Mouse (Mus musculus): ENCODE results near the gene Irak1.

Gene Irak1

DNA sequence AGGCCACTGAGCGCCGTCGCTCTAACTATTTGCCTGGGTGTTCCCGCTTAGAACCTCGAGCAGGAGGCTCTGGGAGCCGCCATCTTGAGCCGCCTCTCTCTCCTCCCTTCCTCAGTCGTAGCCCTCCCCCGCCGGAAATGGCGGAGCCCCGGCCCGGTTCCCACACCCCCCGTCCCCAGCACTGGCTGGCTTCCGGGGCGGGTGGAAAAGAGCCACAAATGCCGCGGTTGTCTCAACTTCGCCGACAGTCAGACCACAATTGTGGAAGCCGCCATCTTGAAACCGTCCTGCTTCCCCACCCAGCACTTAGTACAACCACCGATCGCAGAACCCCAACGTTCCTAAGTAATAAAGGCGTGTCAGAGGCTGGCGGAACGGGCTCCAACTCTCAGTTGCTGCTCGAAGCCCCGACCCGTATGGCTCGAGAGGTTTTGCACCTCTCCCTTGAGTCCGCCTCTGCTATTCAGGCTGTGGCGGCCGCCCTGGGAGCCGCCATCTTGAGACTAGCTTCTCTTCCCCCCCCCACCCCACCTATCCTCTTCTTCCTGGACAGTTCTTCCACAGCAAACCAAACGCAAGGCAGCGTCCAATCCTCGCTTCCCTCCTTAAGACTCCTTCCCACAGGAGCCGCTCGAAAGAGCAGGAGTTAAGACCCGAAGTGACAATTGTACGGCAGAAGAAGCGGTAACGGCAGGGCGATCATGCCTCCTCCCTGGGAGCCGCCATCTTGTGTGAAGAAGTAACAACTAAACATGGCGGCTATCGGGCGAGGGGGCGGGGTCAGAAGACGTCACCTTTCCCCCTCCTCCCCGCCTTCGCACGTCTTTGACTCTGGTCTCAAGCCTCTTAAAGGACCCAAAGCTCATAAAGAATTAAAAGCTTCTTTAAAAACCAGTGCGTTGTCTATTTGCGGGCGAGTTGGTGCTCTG is 57.2 kb downstream of the Irak1 start, which contains the start of gene Hcfc1:
Gene Hcfc1 (minus strand): TSS at position 110 of the 929 bp plus-strand sequence.
- peak; percentile 59 to 83 for DNase-seq (ENCODE audit: low spot score in 2 of 2)

DNA sequence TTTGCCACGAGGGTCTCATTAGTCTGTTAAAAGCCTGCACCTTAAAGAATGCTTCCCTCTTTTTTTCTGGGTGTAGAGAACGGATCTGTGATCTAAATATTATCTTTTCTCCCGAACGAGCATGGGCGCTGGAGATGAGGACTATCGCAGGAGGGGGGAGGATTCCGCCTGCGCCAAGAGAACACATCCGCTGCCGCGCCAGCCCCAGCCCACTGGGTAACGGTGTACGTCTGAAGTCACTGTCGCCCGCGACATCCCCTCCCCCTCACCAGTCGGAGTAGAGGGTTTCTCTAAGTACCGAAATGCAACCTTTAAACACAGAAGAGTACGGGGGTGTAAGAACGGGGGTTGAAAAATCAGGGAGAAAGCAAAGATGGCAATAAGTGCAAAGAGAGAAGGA is 58.4 kb downstream of the Irak1 start:
- DNase-seq (ENCODE audit: low spot score in 2 of 2) = peak; percentile 31 to 47

DNA sequence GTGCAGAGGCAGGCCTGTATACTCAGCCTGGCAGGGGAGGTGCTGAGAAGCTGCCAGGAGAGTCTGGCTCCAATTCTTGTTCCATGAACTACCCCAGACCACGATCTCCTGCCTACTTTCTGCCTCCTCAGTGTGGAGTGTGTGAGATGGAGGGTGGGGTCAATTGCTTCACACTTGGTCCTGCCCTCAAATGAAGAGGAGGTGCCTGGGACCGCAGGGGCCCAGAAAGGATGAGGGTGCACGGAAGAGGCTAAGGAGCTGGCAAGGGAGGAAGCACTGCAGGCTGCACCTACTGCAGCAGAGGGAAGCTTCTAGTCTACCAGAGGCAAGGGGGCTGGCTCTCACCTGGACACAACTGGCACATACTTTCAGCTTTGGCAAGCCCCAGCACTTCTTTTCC is 59.4 kb downstream of the Irak1 start:
- no peak for DNase-seq (ENCODE audit: low spot score in 2 of 2)

Measured in frontal cortex, postnatal 25 days (tissue).